Mouse (Mus musculus) megakaryocyte progenitor cell, adult 5-6 weeks (primary cell): ENCODE measurements at regions not wholly inside any gene's neighbourhood (a gene's known extent, or its start where the extent isn't known, plus 50 kb on each side); places are given as distances from the start of the nearest gene placed in this dataset.

Experiments used
- ATAC-seq: replicated peaks from 2 replicates; pipeline ENCODE4 v1.8.0; 2016; ENCODE audit warnings: mild to moderate bottlenecking, moderate TSS enrichment, inconsistent platforms; ENCODE audit not compliant: poor library complexity

DNA sequence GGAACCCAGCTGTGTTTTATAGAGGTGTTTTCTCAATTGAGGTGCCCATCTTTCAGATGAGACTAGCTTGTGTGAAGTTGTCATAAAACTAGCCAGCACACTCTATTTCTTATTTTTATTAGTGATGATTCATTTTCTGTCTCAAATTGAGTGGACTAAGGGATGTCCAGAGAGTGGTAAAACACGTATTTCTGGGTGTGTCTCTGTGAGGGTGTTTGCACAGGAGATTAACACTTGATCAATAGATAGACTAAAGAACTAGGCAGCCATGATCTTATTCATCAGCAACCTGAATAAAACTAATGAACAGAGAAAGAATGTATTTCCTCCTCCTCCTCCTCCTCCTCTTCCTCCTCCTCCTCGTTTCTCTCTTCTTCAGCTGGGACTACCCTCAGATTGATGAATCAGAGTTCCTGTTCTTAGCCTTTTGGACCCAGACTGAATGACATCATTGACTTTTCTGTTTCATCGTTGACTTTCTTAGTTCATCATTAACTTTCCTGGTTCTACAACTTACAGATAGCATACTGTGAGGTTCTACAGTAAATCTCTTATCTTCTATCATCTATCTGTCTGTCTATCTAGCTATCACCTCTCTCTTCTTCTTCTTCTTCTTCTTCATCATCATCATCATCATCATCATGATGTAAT is 70.0 kb upstream of the Raph1 start:
- ATAC-seq = no peak

DNA sequence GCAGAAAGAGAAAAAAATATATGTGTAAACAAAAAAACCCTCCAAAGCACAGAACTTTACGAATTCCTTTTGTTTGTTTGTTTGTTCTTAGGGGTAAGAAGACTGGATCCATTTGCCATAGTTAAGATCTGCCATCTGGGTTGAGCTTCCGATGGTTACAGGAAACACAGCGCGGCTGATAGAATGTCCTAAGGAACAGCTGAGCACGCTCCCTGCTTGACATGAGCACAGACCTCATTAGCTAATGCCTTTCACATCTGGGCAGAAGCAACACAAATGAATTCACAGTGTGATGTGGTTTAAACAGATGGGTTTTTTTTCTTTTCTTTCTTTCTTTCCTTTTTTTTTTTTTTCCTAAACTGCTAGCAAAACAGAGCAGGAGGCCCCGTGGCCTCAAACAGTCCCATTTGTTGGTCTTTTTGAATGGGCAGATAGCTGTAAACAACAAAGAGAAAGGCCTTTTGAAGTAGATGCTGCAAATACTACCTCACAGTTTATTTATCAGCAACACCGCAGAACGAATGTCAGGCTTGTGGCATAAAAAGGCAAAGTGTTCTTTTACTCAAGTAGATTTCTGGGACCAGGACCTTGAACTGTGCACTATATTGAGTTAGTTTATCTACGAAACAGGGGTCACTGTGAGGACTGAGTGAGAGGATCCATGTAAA is 61.0 kb upstream of the Raph1 start:
- ATAC-seq = peak; percentile 50

- ATAC-seq = peak; percentile 85
Measured at GRCm38 (mm10) chr1:60627367-60627766, 60.5 kb upstream of the Raph1 start.

DNA sequence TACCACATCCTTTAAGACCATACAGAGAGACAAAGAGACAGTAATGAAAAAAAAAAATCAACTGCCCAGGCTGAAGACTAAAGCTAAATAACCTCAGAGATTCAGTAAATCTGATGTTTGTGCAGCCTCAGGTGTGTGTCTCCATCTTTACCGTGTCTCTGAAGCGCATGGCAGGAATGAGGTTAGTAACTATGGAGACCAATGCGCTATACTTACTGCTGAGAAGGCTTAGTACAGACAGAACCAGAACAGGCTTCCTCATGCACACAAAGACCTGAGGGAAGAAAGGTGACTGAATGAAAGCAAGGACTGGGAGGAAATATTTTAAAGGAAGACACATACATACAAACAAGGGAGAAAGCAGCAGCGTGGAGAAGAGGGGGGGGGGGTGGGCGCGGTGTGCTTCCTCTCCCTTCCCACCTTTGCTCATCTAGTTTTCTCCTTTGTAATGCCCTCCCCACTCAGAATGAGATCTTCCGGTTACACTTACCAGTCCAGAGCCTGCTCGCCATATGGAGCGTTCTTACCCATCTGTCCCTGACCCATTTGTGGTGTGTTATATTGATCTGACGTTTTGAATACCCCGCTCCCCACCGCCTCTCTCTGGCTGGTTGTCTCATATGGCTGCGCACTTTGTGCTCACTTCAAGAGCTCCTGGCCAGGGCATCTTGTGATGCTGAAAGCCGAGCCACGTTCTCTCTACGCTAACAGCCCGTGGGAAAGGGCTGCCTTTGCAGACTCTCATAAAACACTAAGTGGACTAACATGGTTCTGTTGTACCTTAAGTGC is 59.0 kb upstream of the Raph1 start:
- ATAC-seq = no peak

GRCm38 (mm10) chr1:60624231-60624630 is 57.3 kb upstream of the Raph1 start:
- ATAC-seq = no peak

DNA sequence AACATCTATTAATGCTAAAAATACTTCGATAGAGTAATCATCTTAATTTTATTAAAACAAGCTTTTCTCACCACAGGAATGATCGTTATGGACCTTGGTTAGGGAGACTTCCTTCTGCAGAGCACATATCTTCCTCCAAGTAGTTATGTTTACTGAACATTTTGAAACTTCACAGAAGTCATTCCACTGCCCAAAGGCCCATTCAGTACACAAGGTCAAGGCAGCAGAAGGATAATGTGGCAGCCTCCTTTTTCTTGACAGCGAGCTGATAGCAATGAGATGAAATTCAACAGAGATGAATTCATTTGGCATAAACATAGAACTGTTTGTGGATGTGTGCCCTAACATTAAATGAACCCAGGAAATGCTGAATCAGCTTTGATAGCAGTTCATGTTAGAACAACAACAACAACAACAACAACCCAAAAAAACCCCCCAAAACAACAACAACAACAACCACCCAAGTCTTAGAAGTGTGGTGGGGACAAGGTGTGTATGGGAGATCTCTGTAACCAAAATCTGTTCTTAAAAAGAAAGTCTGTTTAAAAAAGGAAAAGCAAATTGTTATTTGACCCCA is 56.6 kb upstream of the Raph1 start:
- no peak for ATAC-seq

GRCm38 (mm10) chr1:60621770-60622169 is 54.9 kb upstream of the Raph1 start:
- ATAC-seq = no peak

DNA sequence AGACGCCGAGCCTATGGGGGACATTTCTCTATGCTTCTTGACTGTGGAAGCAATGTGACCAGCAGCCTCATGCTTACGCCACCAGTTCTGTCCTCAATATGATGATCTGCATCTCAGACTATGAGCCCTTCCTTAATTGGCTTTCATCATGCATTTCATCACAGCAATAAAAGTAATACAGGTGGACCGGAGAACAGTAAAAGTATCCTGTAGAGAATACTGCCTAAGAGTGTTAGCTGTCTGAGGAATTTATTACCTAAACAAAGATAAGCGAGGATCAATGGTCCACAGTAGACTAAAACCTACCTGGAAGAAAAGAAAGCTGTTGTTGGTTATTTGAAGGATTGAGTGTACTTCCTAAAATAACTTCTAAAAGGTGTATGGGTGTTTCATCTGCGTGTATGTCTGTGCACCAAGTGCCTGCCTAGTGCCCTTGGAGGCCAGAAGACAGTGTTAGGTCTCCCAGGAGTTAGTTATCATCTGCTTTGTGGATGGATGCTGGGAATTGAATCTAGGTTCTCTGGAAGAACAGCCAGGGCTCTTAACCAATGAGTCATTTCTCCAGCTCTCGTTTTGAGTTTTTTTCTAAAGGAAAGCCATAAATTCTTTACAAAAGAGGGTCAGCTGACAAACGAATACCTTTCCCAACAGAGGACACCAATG is 54.3 kb upstream of the Raph1 start:
- no peak for ATAC-seq

DNA sequence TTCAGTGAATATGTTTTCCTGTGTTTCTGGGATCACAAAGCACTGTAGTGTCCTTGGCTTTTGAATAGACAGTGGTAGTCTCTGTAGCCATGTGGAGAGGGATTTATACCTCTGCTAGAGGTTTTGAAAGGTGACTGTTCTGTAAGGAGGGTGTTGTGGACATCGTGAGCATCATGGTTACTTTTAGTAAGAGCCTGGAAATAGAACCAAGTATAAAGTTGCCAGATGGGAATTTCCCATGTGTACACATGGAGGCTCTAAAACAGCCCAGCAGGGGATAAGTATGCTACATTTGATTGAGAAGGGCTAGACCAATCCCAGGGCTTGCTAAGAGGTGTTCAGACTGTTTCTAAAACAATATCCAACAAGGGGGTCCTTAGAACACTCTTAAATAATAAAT is 51.5 kb upstream of the Raph1 start:
- ATAC-seq = no peak

- ATAC-seq = no peak
Measured at GRCm38 (mm10) chr1:60616916-60617315, 50.0 kb upstream of the Raph1 start.
